In genomic region chr12:75756387-75756786, GRCm38 (mm10) we compare ENCODE assay signal across 24 mouse cellular contexts. TPM values are rescaled to one million over a fixed set of nuclear protein-coding genes. Genes with fewer than 3 reads are reported as not detected.
DNase-seq lines count a peak whose midpoint lies in the region; ATAC-seq and TF ChIP-seq lines count a peak whose summit lies in the region.
"Had no signal": no experiment of that assay in that cellular context is flagged by ENCODE, and none has a peak within 500 bp of the region (broad histone marks: within the 10 kb centered on the region; RNA-seq: fewer than 3 reads in every experiment).

No protein-coding gene starts in this region.

- no peaks in the 10 kb centered on the region for H3K27me3 ChIP-seq in MEL (ENCODE audit: control insufficient read depth in 1 of 2, insufficient read depth in 2 of 2, low read length in 2 of 2)
- H3K27me3 ChIP-seq: CH12.LX, Patski had no signal

- no peak overlapping the region for H3K9ac ChIP-seq in MEL (ENCODE audit: control insufficient read depth, low read depth, low read length, poor library complexity, severe bottlenecking)

- no peak overlapping the region for H3K4me3 ChIP-seq in MEL (ENCODE audit: control insufficient read depth in 1 of 2, insufficient read depth in 1 of 2, low read depth in 2 of 2, low read length in 2 of 2)

- no peak for TF ChIP-seq CTCF in MEL (IDR thresholded peaks at IDR 0.05 in 2 of 3, conservative IDR thresholded peaks at IDR 0.05 in 1 of 3; ENCODE audit: control insufficient read depth in 1 of 3, insufficient read depth in 1 of 3, low read depth in 2 of 3, low read length in 3 of 3, poor library complexity in 1 of 3, severe bottlenecking in 1 of 3)

- peak in 1 of 2 experiments; percentile 14; a peak in 1 of 4 replicates for TF ChIP-seq EP300 in MEL (IDR thresholded peaks at IDR 0.05; ENCODE audit: low read depth in 1 of 2, low read length in 2 of 2)

- no peak for TF ChIP-seq RAD21 in MEL (IDR thresholded peaks at IDR 0.05; ENCODE audit: low read depth, low read length)

- ATAC-seq in granulocyte monocyte progenitor cell, adult 5-6 weeks (replicated peaks; ENCODE audit: poor library complexity, severe bottlenecking) = peak; percentile 56
- peak; percentile 42; the same call in 1 of the 2 replicates for ATAC-seq in megakaryocyte progenitor cell, adult 5-6 weeks (replicated peaks; ENCODE audit: poor library complexity)
- ATAC-seq: activated CD4-positive, CD25-positive, alpha-beta regulatory T cell, adult 4 months; CD4-positive, CD25-positive, alpha-beta regulatory T cell, adult 4 months; Patski had no signal

- peaks cover 2 to 22% of the 10 kb centered on the region in 2 experiments; a peak in 3 of 4 replicates for H3K4me1 ChIP-seq in MEL (ENCODE audit: control insufficient read depth in 1 of 2, insufficient read depth in 2 of 2, low read length in 2 of 2)

- DNase-seq in 416B (ENCODE audit: low read depth) (peak; percentile 53), MEL (ENCODE audit: low read depth, low spot score) (peak; percentile 38)
- DNase-seq in lung, postnatal 10 days = no peak
- no peak for DNase-seq in thymus, postnatal 10 days (ENCODE audit: low spot score in 2 of 2)
- DNase-seq in ovary, postnatal 36 days (ENCODE audit: low spot score) = no peak
- DNase-seq in urinary bladder, postnatal 14 days (ENCODE audit: low spot score) = no peak
- DNase-seq: adrenal gland, adult 2 months; adrenal gland, adult 8-10 months; adrenal gland, postnatal 10 days; adrenal gland, postnatal 14 days; adrenal gland, postnatal 25 days; adrenal gland, postnatal 36 days; B cell, adult 2 months; cerebellum, adult 11 months; cerebellum, adult 11-12 months; cerebellum, adult 18-20 months; cerebellum, adult 2 months had no signal

- H3K27ac ChIP-seq in MEL (ENCODE audit: control insufficient read depth, low read depth, low read length) = no peak overlapping the region

- no peak for TF ChIP-seq POLR2A in MEL (IDR thresholded peaks at IDR 0.05; ENCODE audit: control insufficient read depth in 1 of 2, insufficient read depth in 1 of 2, low read depth in 1 of 2, low read length in 2 of 2, poor library complexity in 1 of 2)

- H3K9me3 ChIP-seq in MEL (replicated peaks; ENCODE audit: insufficient read depth, low read length) = no peaks in the 10 kb centered on the region
- H3K9me3 ChIP-seq: G1E had no signal

- no peaks in the 10 kb centered on the region for H3K79me2 ChIP-seq in MEL (ENCODE audit: control insufficient read depth, insufficient read depth, low read length, poor library complexity)

- H3K36me3 ChIP-seq in MEL (ENCODE audit: control insufficient read depth in 1 of 2, insufficient read depth in 2 of 2, low read length in 2 of 2) = peaks cover 0 to 15% of the 10 kb centered on the region in 2 experiments; a peak in 2 of 4 replicates
- H3K36me3 ChIP-seq: G1E had no signal

TF ChIP-seq in MEL, 35 proteins besides CTCF, POLR2A, EP300 and RAD21:
- TF ChIP-seq JUND (IDR thresholded peaks at IDR 0.05; ENCODE audit: low read depth, low read length) (no peak), GABPA (IDR thresholded peaks at IDR 0.05; ENCODE audit: low read depth, low read length) (no peak), MAFK (IDR thresholded peaks at IDR 0.05; ENCODE audit: borderline replicate concordance, low read depth, low read length) (no peak), SIN3A (IDR thresholded peaks at IDR 0.05; ENCODE audit: low read length) (no peak)

RNA-seq across cellular contexts. Expression of gene Sgpp1, which starts 20.9 kb away (rescaled TPM):
- 22.7 and 25.7 TPM in 2 replicates for total RNA-seq in MEL (2012; rRNA removed)
- 10 to 100 TPM in 1 of 2 experiments, not detected in 1; 28.8 TPM for polyA plus RNA-seq in MEL (2012; ENCODE audit: insufficient read depth in 1 of 2, insufficient read length in 2 of 2, low read depth in 1 of 2, low replicate concordance in 2 of 2, missing spikeins in 1 of 2)
- 43.6 and 52.2 TPM in 2 replicates for total RNA-seq in granulocyte monocyte progenitor cell, adult 5-6 weeks (2014; fragmentation: Nextera tagmentation)
- total RNA-seq in granulocyte monocyte progenitor cell, adult 5-6 weeks (2017) = 67.0 and 77.4 TPM in 2 replicates
- total RNA-seq in megakaryocyte progenitor cell, adult 5-6 weeks (2015) = 85.2 and 93.9 TPM in 2 replicates
- 66.5 and 75.7 TPM in 2 replicates for total RNA-seq in megakaryocyte progenitor cell, adult 5-6 weeks (2017)

Comparison
In these comparisons a context has a peak if more than half of its experiments do, and no peak if none do; other contexts are left out.
1. DNase-seq: peak in 416B (single experiment) and MEL (single experiment); none in lung, postnatal 10 days (single experiment), thymus, postnatal 10 days (0 of 2), ovary, postnatal 36 days (single experiment) and urinary bladder, postnatal 14 days (single experiment).